Mouse (Mus musculus) testis, adult 2 months (tissue): ENCODE results near the gene Traf3.

Source experiments
- CTCF ChIP-seq: fragments of 200-500 bp; IDR thresholded peaks from 2 replicates; pipeline ENCODE4 v1.5.1; 2012; ENCODE audit warnings: low read depth, mild to moderate bottlenecking, inconsistent platforms, low read length, moderate library complexity; ENCODE audit not compliant: control insufficient read depth, insufficient read depth, insufficient replicate concordance
- POLR2A ChIP-seq: fragments of 200-500 bp; IDR thresholded peaks from 2 replicates; pipeline ENCODE4 v1.6.1; 2012; ENCODE audit warnings: low read depth, mild to moderate bottlenecking, inconsistent platforms, low read length, moderate library complexity; ENCODE audit not compliant: control insufficient read depth

- TF ChIP-seq CTCF (no peak), POLR2A (no peak)
These were observed 105.2 kb downstream of the Traf3 start for GRCm38 (mm10) chr12:111271406-111271805.
